Comparison of ENCODE assay signal across 8 mouse cellular contexts in genomic region chr5:122627243-122627642, GRCm38 (mm10). TPM values are rescaled to one million over a fixed set of nuclear protein-coding genes. Genes with fewer than 3 reads are reported as not detected.
DNase-seq lines count a peak whose midpoint lies in the region; ATAC-seq and TF ChIP-seq lines count a peak whose summit lies in the region.

No protein-coding gene starts in this region.

- H3K4me1 ChIP-seq in embryonic facial prominence, embryonic 14.5 days (ENCODE audit: control insufficient read depth, insufficient read depth, low read length): 0 out of 2 replicates have a peak, but pooled peaks cover 5% of the 10 kb centered on the region
- peaks cover 22% of the 10 kb centered on the region for H3K4me1 ChIP-seq in heart, embryonic 10.5 days
- no peaks in the 10 kb centered on the region for H3K4me1 ChIP-seq in kidney, embryonic 14.5 days (ENCODE audit: control insufficient read depth, insufficient read depth, low read length)
- no peaks in the 10 kb centered on the region for H3K4me1 ChIP-seq in limb, embryonic 14.5 days (ENCODE audit: control insufficient read depth, insufficient read depth, low read length)

- H3K9ac ChIP-seq in embryonic facial prominence, embryonic 14.5 days (ENCODE audit: low read depth, low read length): no peak overlapping the region
- H3K9ac ChIP-seq in kidney, embryonic 14.5 days (ENCODE audit: low read depth, low read length): no peak overlapping the region
- H3K9ac ChIP-seq in limb, embryonic 14.5 days (ENCODE audit: low read depth, low read length, severe bottlenecking): no peak overlapping the region

- H3K4me3 ChIP-seq in embryonic facial prominence, embryonic 14.5 days (ENCODE audit: low read depth, low read length): no peak overlapping the region
- no peak overlapping the region for H3K4me3 ChIP-seq in heart, embryonic 10.5 days
- no peak overlapping the region for H3K4me3 ChIP-seq in kidney, embryonic 14.5 days (ENCODE audit: low read length)
- no peak overlapping the region for H3K4me3 ChIP-seq in limb, embryonic 14.5 days (replicated peaks; ENCODE audit: low read length)

- H3K9me3 ChIP-seq in embryonic facial prominence, embryonic 14.5 days (ENCODE audit: control insufficient read depth, low read length): no peaks in the 10 kb centered on the region
- no peaks in the 10 kb centered on the region for H3K9me3 ChIP-seq in heart, embryonic 10.5 days
- no peaks in the 10 kb centered on the region for H3K9me3 ChIP-seq in kidney, embryonic 14.5 days (ENCODE audit: control insufficient read depth, low read length)
- H3K9me3 ChIP-seq in limb, embryonic 14.5 days (ENCODE audit: control insufficient read depth, low read length): no peaks in the 10 kb centered on the region

- no peak for TF ChIP-seq POLR2A in limb, embryonic 14.5 days (IDR thresholded peaks at IDR 0.05; ENCODE audit: borderline replicate concordance, extremely low read depth, insufficient read depth, insufficient read length)

- DNase-seq in B cell, adult 2 months: peak; percentile 87 to 88
- DNase-seq in adrenal gland, postnatal 4 days (ENCODE audit: low spot score in 2 of 2): peak; percentile 66 to 79
- peak; percentile 92 for DNase-seq in embryonic facial prominence, embryonic 14.5 days (ENCODE audit: low spot score)
- peak; percentile 95 for DNase-seq in heart, embryonic 10.5 days (ENCODE audit: low spot score)
- peak; percentile 88 for DNase-seq in limb, embryonic 14.5 days (ENCODE audit: low spot score)
- peak; percentile 76 to 91 for DNase-seq in spleen, postnatal 4 days (ENCODE audit: low spot score in 2 of 2)

- no peaks in the 10 kb centered on the region for H3K27me3 ChIP-seq in embryonic facial prominence, embryonic 14.5 days (replicated peaks; ENCODE audit: control insufficient read depth, insufficient read depth, low read length)
- H3K27me3 ChIP-seq in heart, embryonic 10.5 days (ENCODE audit: insufficient read depth, poor library complexity, severe bottlenecking): no peaks in the 10 kb centered on the region
- no peaks in the 10 kb centered on the region for H3K27me3 ChIP-seq in kidney, embryonic 14.5 days (ENCODE audit: control insufficient read depth, insufficient read depth, low read length)
- H3K27me3 ChIP-seq in limb, embryonic 14.5 days (ENCODE audit: control insufficient read depth, insufficient read depth, low read length): no peaks in the 10 kb centered on the region

- no peak overlapping the region for H3K4me2 ChIP-seq in embryonic facial prominence, embryonic 14.5 days (ENCODE audit: low read depth, low read length)
- H3K4me2 ChIP-seq in kidney, embryonic 14.5 days (replicated peaks; ENCODE audit: low read depth, low read length): no peak overlapping the region
- H3K4me2 ChIP-seq in limb, embryonic 14.5 days (replicated peaks; ENCODE audit: low read depth, low read length, severe bottlenecking): no peak overlapping the region

- no peak overlapping the region for H3K27ac ChIP-seq in embryonic facial prominence, embryonic 14.5 days (replicated peaks; ENCODE audit: low read depth, low read length)
- peak overlapping the region; percentile 92 for H3K27ac ChIP-seq in heart, embryonic 10.5 days
- no peak overlapping the region for H3K27ac ChIP-seq in kidney, embryonic 14.5 days (ENCODE audit: low read depth, low read length)
- H3K27ac ChIP-seq in limb, embryonic 14.5 days (replicated peaks; ENCODE audit: low read depth, low read length): no peak overlapping the region

- WGBS in embryonic facial prominence, embryonic 14.5 days: 47% methylated on average over 2 of the region's 2 CpGs
- WGBS in heart, embryonic 10.5 days: 42% methylated on average over 2 of the region's 2 CpGs
- 47% methylated on average over 2 of the region's 2 CpGs for WGBS in kidney, embryonic 14.5 days
- WGBS in limb, embryonic 14.5 days: 37% methylated on average over 2 of the region's 2 CpGs

- no peaks in the 10 kb centered on the region for H3K36me3 ChIP-seq in embryonic facial prominence, embryonic 14.5 days (ENCODE audit: control insufficient read depth, insufficient read depth, low read length)
- H3K36me3 ChIP-seq in heart, embryonic 10.5 days: no peaks in the 10 kb centered on the region
- H3K36me3 ChIP-seq in kidney, embryonic 14.5 days (ENCODE audit: control insufficient read depth, insufficient read depth, low read length): no peaks in the 10 kb centered on the region
- H3K36me3 ChIP-seq in limb, embryonic 14.5 days (ENCODE audit: control insufficient read depth, insufficient read depth, low read length): no peaks in the 10 kb centered on the region

- ATAC-seq in embryonic facial prominence, embryonic 14.5 days (ENCODE audit: low read depth): peak; percentile 86
- ATAC-seq in kidney, embryonic 14.5 days (ENCODE audit: low FRiP score, low TSS enrichment): peak; percentile 83
- peak; percentile 80; the same call in 1 of the 2 replicates for ATAC-seq in limb, embryonic 14.5 days (ENCODE audit: low FRiP score, low read depth)
- ATAC-seq in monocyte, adult 5-6 weeks (replicated peaks; ENCODE audit: insufficient number of reproducible peaks, low FRiP score, low TSS enrichment, poor library complexity, severe bottlenecking): peak; percentile 93

RNA-seq across cellular contexts. Expression of gene Ift81, which starts 12.9 kb away (rescaled TPM):
- 10 to 100 TPM; 20.2 to 24.3 TPM for total RNA-seq in adrenal gland, postnatal 4 days (2021)
- 36.7 and 38.7 TPM in 2 replicates for polyA plus RNA-seq in embryonic facial prominence, embryonic 14.5 days (2014; fragmentation: Nextera tagmentation; extraction: Ambion mirVana)
- 25.2 and 35.2 TPM in 2 replicates for polyA plus RNA-seq in heart, embryonic 10.5 days (2016; fragmentation: Nextera tagmentation; extraction: Ambion mirVana)
- polyA plus RNA-seq in kidney, embryonic 14.5 days (2014; fragmentation: Nextera tagmentation; extraction: Ambion mirVana): 34.1 and 46.0 TPM in 2 replicates
- polyA plus RNA-seq in limb, embryonic 14.5 days (2012; rRNA removed): 14.9 and 17.2 TPM in 2 replicates
- 32.7 and 41.0 TPM in 2 replicates for polyA plus RNA-seq in limb, embryonic 14.5 days (2014; fragmentation: Nextera tagmentation; extraction: Ambion mirVana)
- 0.32 to 3.9 TPM (median 2.5 TPM) in 3 replicates for total RNA-seq in monocyte, adult 5-6 weeks (2017)

RNA-seq across cellular contexts. Expression of gene P2rx7, which starts 16.5 kb away (rescaled TPM):
- total RNA-seq in adrenal gland, postnatal 4 days (2021): 1 to 10 TPM; 4.0 to 4.6 TPM
- 2.1 and 2.3 TPM in 2 replicates for polyA plus RNA-seq in embryonic facial prominence, embryonic 14.5 days (2014; fragmentation: Nextera tagmentation; extraction: Ambion mirVana)
- 0.33 and 0.47 TPM in 2 replicates for polyA plus RNA-seq in heart, embryonic 10.5 days (2016; fragmentation: Nextera tagmentation; extraction: Ambion mirVana)
- 0.56 and 1.1 TPM in 2 replicates for polyA plus RNA-seq in kidney, embryonic 14.5 days (2014; fragmentation: Nextera tagmentation; extraction: Ambion mirVana)
- 2.9 and 3.6 TPM in 2 replicates for polyA plus RNA-seq in limb, embryonic 14.5 days (2012; rRNA removed)
- polyA plus RNA-seq in limb, embryonic 14.5 days (2014; fragmentation: Nextera tagmentation; extraction: Ambion mirVana): 1.6 and 1.7 TPM in 2 replicates
- 23.3 to 42.5 TPM (median 24.3 TPM) in 3 replicates for total RNA-seq in monocyte, adult 5-6 weeks (2017)
